Mouse (Mus musculus): ENCODE results near the gene Tmem163. TPM values are rescaled to one million over a fixed set of nuclear protein-coding genes. Genes with fewer than 3 reads are reported as not detected.
A peak's percentile ranks its signal among the peaks of the same experiment; 100 is the strongest.

Tmem163 gene
- polyA plus RNA-seq (2014; fragmentation: Nextera tagmentation; extraction: Ambion mirVana) = 0.36 and 0.84 TPM in 2 replicates

DNA sequence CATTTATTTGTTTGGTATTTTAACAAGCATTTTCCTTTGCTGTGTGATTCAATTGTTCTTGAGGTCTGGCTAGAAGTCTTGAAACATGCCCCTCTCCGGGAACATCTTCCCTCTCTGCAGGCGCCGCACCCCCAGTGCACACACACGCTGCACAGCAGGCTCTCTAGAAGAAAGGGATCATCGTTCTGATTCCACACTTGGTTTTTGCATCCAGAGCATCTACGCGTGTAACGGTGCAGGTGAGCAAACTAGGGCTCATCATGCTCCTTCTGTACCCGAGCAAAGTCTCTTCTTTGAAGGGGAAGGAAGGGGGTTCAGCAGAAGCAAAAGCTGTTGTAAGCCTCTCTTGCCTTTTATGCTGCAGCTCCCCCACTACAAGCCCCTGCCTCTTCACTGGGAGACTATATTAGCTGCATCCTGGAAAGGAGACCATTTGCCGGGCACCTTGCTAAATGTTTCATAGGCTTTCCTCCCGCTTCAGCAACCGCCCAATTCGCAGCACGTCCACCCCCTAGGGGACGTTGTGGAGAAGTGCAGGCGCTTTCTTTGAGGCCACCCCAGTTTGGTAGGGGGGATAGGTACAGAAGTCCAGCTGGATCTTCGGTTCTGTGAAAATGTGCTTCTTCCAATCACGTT lies at the start of gene Tmem163:
Gene Tmem163, minus strand, starts transcription at position 51 of the 636 bp plus-strand sequence.
- Histone ChIP-seq H3K9me3 (ENCODE audit: control insufficient read depth, low read length) (no peaks in the 10 kb centered on the region), H3K4me2 (ENCODE audit: low read length) (peak within 1 kb of the TSS; percentile 98), H3K36me3 (ENCODE audit: control insufficient read depth, insufficient read depth, low read length) (no peaks in the 10 kb centered on the region), H3K9ac (ENCODE audit: low read length) (no peak within 1 kb of the TSS), H3K27me3 (replicated peaks; ENCODE audit: control insufficient read depth, insufficient read depth, low read length) (peaks cover 59% of the 10 kb centered on the region), H3K4me1 (replicated peaks; ENCODE audit: control insufficient read depth, insufficient read depth, low read length) (peaks cover 9% of the 10 kb centered on the region), H3K4me3 (ENCODE audit: low read depth, low read length) (no peak within 1 kb of the TSS), H3K27ac (ENCODE audit: low read depth) (no peak within 1 kb of the TSS)
- WGBS = 21% methylated on average over 18 of the region's 18 CpGs
- ATAC-seq (replicated peaks; ENCODE audit: low FRiP score, low TSS enrichment, low read depth) = no peak
- peak; percentile 55 for DNase-seq (ENCODE audit: low spot score)

GRCm38 (mm10) chr1:127729096-127729495 lies 49.7 kb upstream of the Tmem163 start, which contains the start of gene Acmsd:
Gene Acmsd, plus strand, starts transcription at chr1:127729413.
- Histone ChIP-seq H3K4me3 (ENCODE audit: low read depth, low read length) (no peak within 1 kb of the TSS), H3K27me3 (replicated peaks; ENCODE audit: control insufficient read depth, insufficient read depth, low read length) (no peaks in the 10 kb centered on the region), H3K36me3 (ENCODE audit: control insufficient read depth, insufficient read depth, low read length) (no peaks in the 10 kb centered on the region), H3K4me2 (ENCODE audit: low read length) (no peak within 1 kb of the TSS), H3K9me3 (ENCODE audit: control insufficient read depth, low read length) (peaks cover 4% of the 10 kb centered on the region; the same call in 1 of the 2 replicates), H3K9ac (ENCODE audit: low read length) (no peak within 1 kb of the TSS), H3K27ac (ENCODE audit: low read depth) (no peak within 1 kb of the TSS), H3K4me1 (replicated peaks; ENCODE audit: control insufficient read depth, insufficient read depth, low read length) (no peaks in the 10 kb centered on the region)
- no peak for DNase-seq (ENCODE audit: low spot score)
- 88% methylated on average over 4 of the region's 4 CpGs for WGBS
- ATAC-seq (replicated peaks; ENCODE audit: low FRiP score, low TSS enrichment, low read depth) = no peak

- H3K4me2 ChIP-seq (ENCODE audit: low read length) = no peak overlapping the region
- H3K9me3 ChIP-seq (ENCODE audit: control insufficient read depth, low read length) = no peaks in the 10 kb centered on the region
- H3K36me3 ChIP-seq (ENCODE audit: control insufficient read depth, insufficient read depth, low read length) = no peaks in the 10 kb centered on the region
- no peak for DNase-seq (ENCODE audit: low spot score)
- no peaks in the 10 kb centered on the region for H3K4me1 ChIP-seq (replicated peaks; ENCODE audit: control insufficient read depth, insufficient read depth, low read length)
- H3K27me3 ChIP-seq (replicated peaks; ENCODE audit: control insufficient read depth, insufficient read depth, low read length) = no peaks in the 10 kb centered on the region
- H3K4me3 ChIP-seq (ENCODE audit: low read depth, low read length) = no peak overlapping the region
- no peak overlapping the region for H3K9ac ChIP-seq (ENCODE audit: low read length)
- no peak for ATAC-seq (replicated peaks; ENCODE audit: low FRiP score, low TSS enrichment, low read depth)
- no peak overlapping the region for H3K27ac ChIP-seq (ENCODE audit: low read depth)
- 28% methylated on average over 2 of the region's 2 CpGs for WGBS
Measured at GRCm38 (mm10) chr1:127723596-127723995, 44.2 kb upstream of the Tmem163 start.

DNA sequence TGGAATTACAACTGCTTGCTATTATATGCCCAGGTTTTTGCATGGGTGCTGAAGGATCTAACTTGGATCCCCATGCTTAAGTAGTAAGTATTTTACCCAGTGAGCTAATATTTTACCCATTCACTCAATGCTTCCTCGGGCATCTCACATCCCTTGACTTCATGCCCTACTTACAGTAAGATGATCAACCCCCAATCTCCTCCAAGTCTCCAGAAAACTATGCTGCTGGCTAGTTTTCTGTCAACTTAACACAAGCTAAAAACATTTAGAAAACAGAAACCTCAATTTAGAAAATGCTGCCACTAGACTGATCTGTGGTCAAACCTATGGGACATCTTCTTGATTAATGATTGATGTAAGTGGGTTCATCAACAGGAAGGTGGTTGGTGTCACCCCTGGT lies 38.9 kb upstream of the Tmem163 start:
- no peak overlapping the region for H3K27ac ChIP-seq (ENCODE audit: low read depth)
- ATAC-seq (replicated peaks; ENCODE audit: low FRiP score, low TSS enrichment, low read depth) (no peak), DNase-seq (ENCODE audit: low spot score) (no peak)
- H3K4me2 ChIP-seq (ENCODE audit: low read length) = no peak overlapping the region
- H3K4me1 ChIP-seq (replicated peaks; ENCODE audit: control insufficient read depth, insufficient read depth, low read length) = no peaks in the 10 kb centered on the region
- WGBS = 88% methylated on average over 1 of the region's 1 CpGs
- H3K36me3 ChIP-seq (ENCODE audit: control insufficient read depth, insufficient read depth, low read length) = no peaks in the 10 kb centered on the region
- H3K27me3 ChIP-seq (replicated peaks; ENCODE audit: control insufficient read depth, insufficient read depth, low read length) = no peaks in the 10 kb centered on the region
- no peak overlapping the region for H3K4me3 ChIP-seq (ENCODE audit: low read depth, low read length)
- H3K9ac ChIP-seq (ENCODE audit: low read length) = no peak overlapping the region
- no peaks in the 10 kb centered on the region for H3K9me3 ChIP-seq (ENCODE audit: control insufficient read depth, low read length)

GRCm38 (mm10) chr1:127716441-127716840 lies 37.1 kb upstream of the Tmem163 start:
- no peak for DNase-seq (ENCODE audit: low spot score)
- Histone ChIP-seq H3K4me1 (replicated peaks; ENCODE audit: control insufficient read depth, insufficient read depth, low read length) (no peaks in the 10 kb centered on the region), H3K4me2 (ENCODE audit: low read length) (no peak overlapping the region), H3K9me3 (ENCODE audit: control insufficient read depth, low read length) (no peaks in the 10 kb centered on the region), H3K36me3 (ENCODE audit: control insufficient read depth, insufficient read depth, low read length) (no peaks in the 10 kb centered on the region), H3K27ac (ENCODE audit: low read depth) (no peak overlapping the region), H3K4me3 (ENCODE audit: low read depth, low read length) (no peak overlapping the region), H3K27me3 (replicated peaks; ENCODE audit: control insufficient read depth, insufficient read depth, low read length) (no peaks in the 10 kb centered on the region), H3K9ac (ENCODE audit: low read length) (no peak overlapping the region)
- 88% methylated on average over 8 of the region's 8 CpGs for WGBS
- ATAC-seq (replicated peaks; ENCODE audit: low FRiP score, low TSS enrichment, low read depth) = no peak

- no peaks in the 10 kb centered on the region for H3K4me1 ChIP-seq (replicated peaks; ENCODE audit: control insufficient read depth, insufficient read depth, low read length)
- no peak for DNase-seq (ENCODE audit: low spot score)
- no peak overlapping the region for H3K4me2 ChIP-seq (ENCODE audit: low read length)
- ATAC-seq (replicated peaks; ENCODE audit: low FRiP score, low TSS enrichment, low read depth) = no peak
- H3K27me3 ChIP-seq (replicated peaks; ENCODE audit: control insufficient read depth, insufficient read depth, low read length) = no peaks in the 10 kb centered on the region
- H3K9me3 ChIP-seq (ENCODE audit: control insufficient read depth, low read length) = no peaks in the 10 kb centered on the region
- no peaks in the 10 kb centered on the region for H3K36me3 ChIP-seq (ENCODE audit: control insufficient read depth, insufficient read depth, low read length)
- H3K4me3 ChIP-seq (ENCODE audit: low read depth, low read length) = no peak overlapping the region
- 64% methylated on average over 5 of the region's 5 CpGs for WGBS
- no peak overlapping the region for H3K9ac ChIP-seq (ENCODE audit: low read length)
- no peak overlapping the region for H3K27ac ChIP-seq (ENCODE audit: low read depth)
Measured at GRCm38 (mm10) chr1:127706269-127706668, 26.9 kb upstream of the Tmem163 start.

- H3K9me3 ChIP-seq (ENCODE audit: control insufficient read depth, low read length) = no peaks in the 10 kb centered on the region
- H3K4me3 ChIP-seq (ENCODE audit: low read depth, low read length) = no peak overlapping the region
- no peak overlapping the region for H3K9ac ChIP-seq (ENCODE audit: low read length)
- no peak overlapping the region for H3K4me2 ChIP-seq (ENCODE audit: low read length)
- ATAC-seq (replicated peaks; ENCODE audit: low FRiP score, low TSS enrichment, low read depth) = no peak
- 62% methylated on average over 1 of the region's 1 CpGs for WGBS
- no peaks in the 10 kb centered on the region for H3K4me1 ChIP-seq (replicated peaks; ENCODE audit: control insufficient read depth, insufficient read depth, low read length)
- no peak for DNase-seq (ENCODE audit: low spot score)
- H3K27me3 ChIP-seq (replicated peaks; ENCODE audit: control insufficient read depth, insufficient read depth, low read length) = no peaks in the 10 kb centered on the region
- H3K36me3 ChIP-seq (ENCODE audit: control insufficient read depth, insufficient read depth, low read length) = no peaks in the 10 kb centered on the region
- no peak overlapping the region for H3K27ac ChIP-seq (ENCODE audit: low read depth)
Measured at GRCm38 (mm10) chr1:127702187-127702586, 22.8 kb upstream of the Tmem163 start.

GRCm38 (mm10) chr1:127696533-127696932 lies 17.2 kb upstream of the Tmem163 start:
- ATAC-seq (replicated peaks; ENCODE audit: low FRiP score, low TSS enrichment, low read depth) = no peak

More at GRCm38 (mm10) chr1:127696533-127696932, 17.2 kb upstream of the Tmem163 start:
- Histone ChIP-seq H3K9me3 (ENCODE audit: control insufficient read depth, low read length) (no peaks in the 10 kb centered on the region), H3K27me3 (replicated peaks; ENCODE audit: control insufficient read depth, insufficient read depth, low read length) (no peaks in the 10 kb centered on the region), H3K9ac (ENCODE audit: low read length) (no peak overlapping the region), H3K27ac (ENCODE audit: low read depth) (no peak overlapping the region), H3K4me1 (replicated peaks; ENCODE audit: control insufficient read depth, insufficient read depth, low read length) (no peaks in the 10 kb centered on the region), H3K4me2 (ENCODE audit: low read length) (no peak overlapping the region), H3K36me3 (ENCODE audit: control insufficient read depth, insufficient read depth, low read length) (no peaks in the 10 kb centered on the region), H3K4me3 (ENCODE audit: low read depth, low read length) (no peak overlapping the region)
- WGBS = 20% methylated on average over 2 of the region's 2 CpGs
- no peak for DNase-seq (ENCODE audit: low spot score)

Measured in intestine, embryonic 14.5 days (tissue).